Mouse (Mus musculus) kidney, postnatal 10 days (tissue): ENCODE measurements around the gene Fkbp9.
"Not testable (repeated sequence)": the region's sequence is repeated elsewhere in the genome, so short reads cannot be mapped to it uniquely, and the experiment has no call there.

Experiments used
- DNase-seq: peaks from one replicate; pipeline ENCODE4 v3.0.0; 2021; ENCODE audit warnings: mixed read lengths

Gene Fkbp9

DNA sequence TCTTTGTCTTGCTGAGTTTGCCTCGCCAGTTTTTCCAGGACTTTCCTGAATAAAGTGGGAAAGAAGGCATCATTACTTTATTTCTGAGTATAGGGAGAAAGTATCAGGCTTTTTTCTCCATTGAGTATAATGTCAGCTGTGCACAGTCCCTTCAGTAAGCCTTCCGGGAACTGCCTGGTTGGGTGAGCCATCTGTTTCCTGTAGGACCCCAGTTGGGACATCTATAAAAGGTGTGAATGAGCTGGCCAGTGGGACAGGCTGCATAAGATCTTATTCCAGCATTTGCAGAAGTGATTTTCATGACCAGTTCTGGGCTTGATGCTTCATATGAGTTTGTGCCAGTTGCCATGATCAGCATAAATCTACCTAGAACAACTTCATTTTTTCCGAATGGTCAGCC is 11.4 kb downstream of the Fkbp9 start:
- no peak for DNase-seq

DNA sequence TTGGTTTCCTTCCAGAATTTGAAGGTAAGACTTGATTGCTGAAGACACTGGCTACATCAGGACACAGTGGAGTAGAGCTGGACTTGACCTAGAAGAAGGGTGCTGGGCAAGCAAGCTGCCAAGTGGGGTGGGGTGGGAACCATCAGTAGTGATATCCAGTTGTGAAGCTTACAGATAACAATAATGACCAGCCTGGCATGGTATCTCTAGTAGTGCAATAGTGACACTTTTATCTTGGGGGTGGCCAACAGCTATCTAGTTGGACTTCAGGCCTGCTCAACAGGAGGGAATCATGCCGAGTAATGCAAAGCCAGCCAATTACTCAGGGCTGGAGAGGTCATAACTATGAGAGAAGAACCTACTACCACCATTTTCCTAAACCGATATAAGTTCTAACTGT is 12.5 kb downstream of the Fkbp9 start:
- no peak for DNase-seq

DNA sequence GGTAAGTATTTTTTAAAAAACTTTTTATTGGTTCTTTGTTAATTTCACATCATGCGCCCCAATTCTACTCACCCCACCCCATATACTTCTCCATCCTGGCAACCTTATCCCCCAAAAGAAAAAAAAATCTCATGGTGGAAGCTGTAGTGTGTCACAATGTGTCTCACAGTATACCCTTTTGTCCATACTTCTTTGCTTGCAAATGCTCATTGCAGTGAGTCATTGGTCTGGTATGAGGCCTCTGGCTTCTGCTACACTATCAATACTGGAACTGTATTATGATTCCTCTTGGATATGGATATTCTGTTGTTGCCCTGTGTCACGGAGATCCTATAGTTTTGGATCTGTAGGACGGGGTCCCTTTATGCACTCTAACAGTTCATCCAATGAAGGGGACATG is 17.1 kb downstream of the Fkbp9 start:
- no peak for DNase-seq

DNA sequence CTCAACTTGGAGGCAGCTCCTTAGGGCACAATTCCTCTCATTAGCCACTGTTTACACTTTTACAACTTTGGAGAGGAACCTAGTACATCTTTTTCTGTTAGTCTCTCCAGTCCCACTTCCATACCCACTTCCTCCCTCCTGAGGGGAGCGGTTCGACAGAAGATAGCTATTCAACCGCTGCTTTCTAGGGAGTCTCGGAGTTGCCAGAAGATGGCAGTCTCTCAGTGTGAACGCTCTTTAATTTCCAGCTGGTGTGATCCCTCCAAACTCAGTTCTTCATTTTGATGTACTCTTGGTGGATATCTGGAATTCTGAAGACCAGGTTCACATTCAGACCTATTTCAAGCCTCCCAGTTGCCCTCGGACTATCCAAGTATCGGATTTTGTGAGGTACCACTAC is 18.5 kb downstream of the Fkbp9 start:
- DNase-seq, result no peak

DNA sequence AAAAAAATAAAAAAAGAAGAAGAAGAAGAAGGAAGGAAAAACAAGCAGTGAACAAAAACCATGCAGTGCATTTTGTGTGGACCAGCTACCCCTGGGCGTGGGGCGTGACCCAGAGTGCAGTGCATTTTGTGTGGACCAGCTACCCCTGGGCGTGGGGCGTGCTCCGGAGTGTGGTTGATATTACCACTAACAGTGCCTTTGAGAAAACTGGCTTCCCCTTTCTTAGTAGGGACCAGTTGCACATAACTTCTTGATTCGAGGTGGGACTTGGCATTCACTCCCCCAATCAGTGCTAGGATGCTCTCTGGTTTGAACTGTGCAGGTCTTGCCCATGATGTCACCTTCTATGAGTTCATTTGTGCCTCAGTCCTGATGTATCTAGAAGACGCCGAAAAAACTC is 22.9 kb downstream of the Fkbp9 start:
- no peak for DNase-seq

DNA sequence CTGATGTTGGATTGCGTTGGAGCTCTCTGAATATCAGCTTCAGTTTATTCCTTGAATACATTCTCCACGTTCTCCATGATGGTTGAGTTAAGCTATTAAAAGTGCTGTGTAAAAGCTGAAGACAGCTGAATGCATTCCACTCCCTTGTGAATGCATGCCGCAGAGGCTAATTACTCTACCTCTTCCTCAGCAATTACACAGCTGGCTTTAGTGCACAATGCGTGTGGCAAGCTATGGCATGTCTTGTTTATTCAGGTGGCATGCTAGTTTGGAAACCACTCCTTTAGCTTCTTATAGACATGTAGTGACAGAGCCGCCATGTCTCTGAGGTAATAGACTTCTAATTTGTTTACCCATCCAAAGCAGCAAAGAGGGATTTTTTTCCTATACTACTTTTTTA is 24.9 kb downstream of the Fkbp9 start:
- no peak for DNase-seq

DNA sequence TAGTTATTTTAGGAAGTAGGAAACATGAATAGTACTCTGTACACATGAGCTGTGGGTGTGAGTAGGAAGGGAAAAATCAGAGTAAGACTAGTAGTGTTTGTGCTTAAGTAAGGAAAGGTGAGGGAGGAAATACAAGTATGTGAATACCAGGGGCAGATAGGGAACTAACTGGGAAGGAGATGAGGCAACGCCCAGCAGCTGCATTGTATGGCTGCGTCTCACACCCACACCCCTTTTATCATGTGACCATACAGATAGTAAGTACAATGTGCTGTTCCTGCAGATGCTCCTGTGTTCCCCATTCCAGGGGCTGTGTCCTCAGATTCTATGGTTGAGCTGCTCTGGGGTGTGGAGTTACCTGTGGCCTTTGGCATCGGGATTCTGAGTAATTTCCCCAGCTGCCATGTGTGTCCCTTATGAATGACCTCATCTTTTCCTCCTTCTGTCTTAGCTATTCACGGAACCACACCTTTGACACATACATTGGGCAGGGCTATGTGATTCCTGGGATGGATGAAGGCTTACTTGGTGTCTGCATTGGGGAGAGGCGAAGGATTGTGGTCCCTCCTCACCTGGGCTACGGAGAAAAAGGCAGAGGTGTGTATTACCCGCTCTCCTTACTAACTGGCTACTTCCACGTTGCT is 28.5 kb downstream of the Fkbp9 start:
- DNase-seq, result no peak

DNA sequence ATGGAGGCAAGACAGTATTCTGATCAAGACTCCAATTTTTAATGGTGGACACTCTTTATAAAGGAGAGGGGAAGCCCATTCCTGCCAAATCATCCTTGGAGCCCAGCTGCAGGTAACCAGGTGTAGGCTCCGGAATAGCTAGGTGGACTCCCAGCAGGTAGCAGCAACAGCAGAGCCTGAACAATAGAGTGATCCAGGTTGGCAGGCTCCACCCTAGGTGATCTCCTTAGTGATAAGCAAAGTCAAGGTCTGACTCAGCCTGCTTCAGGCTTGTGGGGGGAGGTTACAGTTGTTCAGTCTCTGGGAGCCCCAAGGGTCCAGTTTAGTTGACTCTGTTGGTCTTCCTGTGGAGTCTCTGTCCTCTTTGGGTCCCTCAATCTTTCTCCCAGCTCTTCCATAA is 35.0 kb downstream of the Fkbp9 start:
- DNase-seq, result not testable (repeated sequence)

DNA sequence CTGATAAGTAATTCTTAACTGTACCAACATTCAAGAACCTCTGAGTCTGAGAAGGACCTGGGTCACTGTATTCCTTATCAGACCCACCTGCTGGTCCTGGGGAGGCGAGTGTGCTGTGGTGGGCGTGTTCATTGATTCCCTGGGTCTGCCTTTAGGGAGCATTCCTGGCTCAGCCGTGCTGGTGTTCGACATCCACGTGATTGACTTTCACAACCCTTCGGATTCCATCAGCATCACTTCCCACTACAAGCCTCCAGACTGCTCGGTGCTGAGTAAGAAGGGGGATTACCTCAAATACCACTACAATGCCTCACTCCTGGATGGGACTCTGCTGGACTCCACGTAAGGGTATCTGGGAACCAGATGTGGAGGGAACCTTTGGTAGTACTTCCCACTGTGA is 36.7 kb downstream of the Fkbp9 start:
- DNase-seq, result no peak

DNA sequence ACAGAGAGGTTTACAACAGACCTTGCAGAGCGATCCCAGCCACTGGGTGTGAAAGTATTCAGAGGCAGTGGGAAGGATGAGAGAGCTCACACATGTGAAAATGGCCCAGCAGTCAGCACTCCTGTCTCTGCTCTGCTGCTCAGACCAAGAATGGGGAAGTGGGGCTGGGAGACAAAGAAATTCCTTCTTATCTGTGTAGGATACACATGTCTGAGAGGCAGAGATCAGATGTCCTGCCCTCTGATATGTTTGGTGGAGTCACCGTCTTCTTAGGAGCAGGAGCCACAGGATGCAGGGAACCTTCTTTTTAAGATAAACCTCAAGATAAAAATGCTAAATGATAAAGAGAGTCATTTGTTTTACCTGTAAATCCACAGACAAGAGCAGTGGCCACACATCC is 38.2 kb downstream of the Fkbp9 start:
- DNase-seq, result no peak

DNA sequence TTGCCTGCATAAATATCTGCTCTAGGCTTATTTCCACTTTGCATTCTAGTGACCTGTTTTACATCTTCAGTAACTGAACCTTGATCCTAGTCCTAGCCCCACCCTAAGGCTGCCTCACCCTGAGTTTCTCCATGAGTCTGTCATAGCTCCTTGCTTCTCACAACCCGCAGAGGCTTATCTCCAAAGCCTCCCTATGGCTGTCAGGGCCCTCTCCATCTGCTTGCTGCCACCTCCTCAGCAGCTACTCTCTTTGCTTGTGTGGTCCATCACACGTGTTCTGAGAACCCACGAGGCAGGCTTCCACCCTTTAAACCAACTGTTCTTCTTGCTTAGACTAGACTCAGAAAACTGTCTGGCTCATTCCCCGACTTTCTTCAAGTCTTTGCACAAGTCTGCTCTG is 45.0 kb downstream of the Fkbp9 start:
- no peak for DNase-seq

DNA sequence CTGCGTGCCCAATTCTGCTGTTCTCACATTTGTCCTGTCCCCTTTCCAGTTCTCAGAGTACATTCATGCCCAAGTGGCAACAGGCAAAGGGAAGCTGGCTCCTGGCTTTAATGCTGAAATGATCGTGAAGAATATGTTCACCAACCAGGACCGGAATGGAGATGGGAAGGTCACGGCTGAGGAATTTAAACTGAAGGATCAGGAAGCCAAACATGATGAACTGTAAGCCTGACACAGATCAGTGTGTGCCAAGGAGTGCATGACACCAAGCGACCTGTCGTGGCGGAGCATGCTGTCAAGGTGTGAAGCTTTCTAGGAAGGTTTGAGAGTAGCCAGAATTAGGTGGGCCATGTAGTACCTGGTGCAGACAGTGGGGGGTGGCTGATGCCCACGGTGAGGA is 46.1 kb downstream of the Fkbp9 start:
- DNase-seq, result no peak

DNA sequence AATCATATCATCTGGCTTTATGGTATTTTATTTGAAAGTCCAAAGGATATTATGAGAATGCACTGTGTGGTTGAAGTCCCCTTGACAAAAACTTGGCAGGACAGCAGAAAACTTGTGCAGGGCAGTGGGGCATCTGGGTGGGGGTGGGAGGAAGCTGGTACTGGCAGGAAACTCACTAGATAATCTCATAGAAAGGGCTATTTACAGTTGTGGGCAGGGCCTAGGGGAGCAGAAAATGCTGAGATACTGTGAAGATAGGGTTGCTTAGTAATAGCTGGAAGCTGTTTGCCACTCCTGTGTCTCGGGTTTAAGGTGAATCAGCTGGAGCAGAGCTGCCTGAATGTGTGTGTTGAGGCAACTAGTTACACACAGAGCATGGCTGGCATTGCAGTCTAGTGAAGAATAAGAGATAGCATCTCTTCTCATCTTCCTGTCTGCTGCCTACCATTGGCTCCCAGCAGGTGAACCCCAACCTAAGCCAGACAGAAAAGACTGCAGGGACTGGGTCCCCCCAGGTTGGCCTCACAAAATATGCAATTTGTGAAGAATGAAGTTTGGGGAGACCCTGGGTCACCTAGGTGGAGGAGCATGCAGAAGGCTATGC is 47.6 kb downstream of the Fkbp9 start:
- DNase-seq, result no peak

DNA sequence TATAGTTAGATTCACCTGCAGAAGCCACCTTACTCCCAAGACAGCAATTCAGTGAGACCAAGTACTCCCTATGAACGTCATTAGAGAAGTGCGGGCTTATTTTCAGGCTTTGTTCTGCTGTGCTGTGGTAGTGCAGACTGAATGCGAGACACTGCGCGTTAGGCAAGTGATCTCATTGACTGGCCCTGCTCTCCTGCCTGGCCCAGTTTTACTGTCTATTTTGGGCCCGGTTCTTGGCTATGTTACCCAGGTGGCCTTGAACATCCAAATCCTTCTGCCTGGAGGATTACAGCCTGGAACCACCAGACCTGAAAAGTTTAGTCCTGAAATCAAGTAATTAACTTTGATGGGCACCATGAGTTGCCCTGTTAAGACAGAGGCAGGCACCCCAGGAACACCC is 56.7 kb downstream of the Fkbp9 start:
- DNase-seq, result no peak

DNA sequence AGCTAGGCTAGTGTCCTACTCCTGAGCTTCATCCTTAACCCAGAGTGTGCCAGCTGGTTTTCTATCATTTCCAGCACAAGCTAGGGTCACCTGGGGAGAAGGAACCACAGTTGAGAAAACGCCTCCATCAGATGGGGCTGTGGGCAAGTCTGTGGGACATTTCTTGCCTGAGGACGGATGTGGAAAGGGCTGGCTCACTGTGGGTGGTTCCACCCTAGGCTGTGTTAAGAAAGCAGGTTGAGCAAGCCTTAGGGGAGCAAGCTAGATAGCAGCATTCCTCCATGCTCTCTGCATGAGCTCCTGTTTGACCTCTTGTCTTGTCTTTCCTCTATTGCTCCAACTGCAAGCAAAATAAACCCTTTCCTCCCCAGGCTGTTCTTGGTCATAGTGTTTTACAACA is 58.9 kb downstream of the Fkbp9 start:
- no peak for DNase-seq

DNA sequence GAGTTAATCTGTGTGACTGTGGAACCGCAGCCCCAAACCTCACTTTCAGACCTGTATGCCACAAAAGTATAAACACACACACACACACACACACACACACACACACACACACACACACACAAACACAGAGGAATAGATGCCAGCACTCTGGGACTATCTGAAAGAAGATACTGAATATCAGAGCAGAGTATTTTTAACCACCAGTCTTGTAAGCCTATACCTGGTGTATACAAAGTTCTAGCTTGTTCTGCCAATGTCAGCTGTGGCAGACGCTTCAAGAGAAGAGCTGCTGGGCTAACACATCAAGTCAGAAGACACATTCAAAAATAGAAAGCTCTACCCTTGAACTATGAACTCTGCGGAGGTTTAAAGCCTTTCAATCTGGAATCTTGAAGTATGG is 67.7 kb downstream of the Fkbp9 start:
- no peak for DNase-seq

DNA sequence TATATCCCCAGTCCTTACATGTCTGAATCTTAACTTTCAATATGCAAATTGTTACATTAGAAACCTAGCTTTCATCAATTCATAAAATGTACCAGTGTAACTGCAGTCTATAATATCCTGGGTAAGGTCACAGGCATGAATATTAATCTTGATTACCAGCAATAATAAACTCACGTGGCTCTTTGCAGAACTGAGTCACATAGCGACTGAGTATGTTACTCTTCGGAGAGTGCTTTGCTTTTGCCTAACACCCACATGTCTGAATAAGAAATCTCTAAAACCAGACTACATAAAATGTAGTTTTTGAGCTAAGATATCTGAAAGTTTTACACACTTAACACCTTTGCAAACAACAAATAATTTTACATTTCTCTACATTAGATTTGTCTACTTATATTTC is 69.5 kb downstream of the Fkbp9 start:
- no peak for DNase-seq

DNA sequence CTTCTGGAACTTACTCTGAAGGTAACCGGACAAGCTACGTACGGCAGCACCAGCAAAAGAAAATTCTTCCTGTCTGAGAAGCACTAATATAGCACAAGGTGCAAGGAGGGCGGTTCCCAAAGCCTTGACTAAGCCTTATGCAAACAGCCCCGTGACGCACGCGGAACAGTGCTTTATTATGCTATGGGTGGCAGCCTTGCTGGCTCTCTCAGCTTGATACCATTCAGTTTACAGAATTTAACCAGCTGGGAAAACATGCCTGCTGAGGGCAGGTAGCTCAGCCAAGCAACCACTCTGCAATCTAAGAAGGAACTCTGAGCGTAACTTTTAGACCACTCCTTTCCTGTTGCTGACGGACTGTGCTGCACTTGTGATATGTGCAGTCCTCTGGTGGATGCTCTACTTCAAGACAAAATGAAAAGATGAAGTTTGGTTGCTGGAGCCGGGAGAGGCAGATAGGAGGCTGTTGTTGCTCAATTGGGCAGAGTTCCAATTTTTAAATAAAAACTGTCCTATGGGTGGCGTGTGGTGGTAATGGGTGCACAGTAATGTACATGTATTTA is 70.0 kb downstream of the Fkbp9 start:
- peak; percentile 71 for DNase-seq

DNA sequence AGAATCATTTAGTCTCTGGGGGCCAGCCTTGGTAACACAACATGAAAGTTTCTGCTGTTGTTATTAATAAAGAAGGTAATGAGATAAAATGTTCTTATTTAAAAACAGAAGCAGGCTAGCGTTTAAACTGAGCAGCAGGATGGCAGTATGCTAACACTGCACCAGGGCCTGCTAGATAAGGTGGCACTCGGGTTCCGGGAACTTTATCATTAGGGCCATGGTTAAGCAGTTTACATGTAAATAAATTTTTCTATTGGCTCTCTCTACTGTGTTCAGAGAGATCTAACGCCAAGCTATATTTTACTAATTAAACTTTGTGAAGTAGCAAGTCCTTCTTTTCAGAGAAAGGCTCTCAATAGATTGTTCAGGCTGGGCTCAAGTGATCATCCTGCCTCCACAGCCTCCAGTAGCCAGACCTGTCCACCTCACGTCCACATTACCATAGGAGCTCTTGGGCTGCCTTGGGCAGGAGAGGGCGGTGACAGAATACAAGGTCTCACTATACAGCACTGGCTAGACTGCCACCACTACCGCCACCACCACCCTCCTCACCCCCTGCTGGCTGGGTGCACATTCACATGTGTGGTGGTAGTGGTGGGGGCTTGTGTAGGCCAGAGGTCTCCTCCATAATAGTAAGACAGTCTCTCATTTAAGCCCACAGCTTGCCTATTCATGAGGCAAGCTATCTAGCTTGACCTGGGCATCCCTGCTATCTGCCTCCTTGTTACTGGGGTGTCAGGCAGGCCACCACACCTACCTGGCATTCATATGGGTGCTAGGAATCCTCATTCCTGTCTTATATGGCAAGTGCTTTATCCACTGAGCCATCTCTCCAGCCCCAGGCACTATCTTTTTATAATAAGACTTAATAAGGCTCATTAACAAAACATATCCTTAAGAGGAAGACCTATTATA is 71.0 kb downstream of the Fkbp9 start:
- DNase-seq, result no peak

DNA sequence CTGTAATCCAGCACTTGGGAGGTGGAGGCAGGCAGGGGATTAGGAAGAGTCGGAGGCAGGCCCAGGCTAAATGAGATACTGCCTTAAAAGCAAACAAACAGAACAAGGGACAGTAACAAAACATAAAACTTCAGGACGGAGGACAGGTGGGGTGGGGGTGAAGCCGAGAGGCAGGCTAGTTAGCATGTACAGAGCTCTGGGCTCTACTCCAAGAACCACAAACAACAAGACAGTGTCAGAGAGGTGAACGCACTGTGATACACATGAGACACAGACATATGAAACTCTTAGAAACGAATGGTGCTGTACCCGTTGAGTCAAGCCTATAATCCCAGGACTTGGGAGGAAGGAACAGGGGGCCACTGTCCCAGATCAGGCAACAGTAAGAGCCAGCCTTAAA is 72.0 kb downstream of the Fkbp9 start:
- no peak for DNase-seq

DNA sequence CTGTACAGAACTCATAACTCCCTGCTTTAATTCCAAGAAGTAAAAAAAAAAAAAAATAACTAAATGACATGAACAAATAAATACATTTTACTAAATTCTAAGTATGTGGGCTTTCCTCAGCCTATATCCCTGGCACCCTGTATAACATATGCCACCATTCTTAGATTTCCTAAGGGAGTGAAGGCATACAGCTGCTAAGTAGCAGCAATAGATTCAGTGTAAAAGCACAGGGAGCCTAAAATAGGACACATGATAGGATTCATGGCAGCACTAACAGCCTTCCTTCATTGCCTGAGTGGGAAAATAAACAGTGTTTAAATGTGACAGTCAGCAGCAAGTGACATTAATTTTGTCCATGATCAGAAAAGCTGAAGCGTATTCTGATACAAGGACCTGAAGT is 72.5 kb downstream of the Fkbp9 start:
- DNase-seq, result no peak

DNA sequence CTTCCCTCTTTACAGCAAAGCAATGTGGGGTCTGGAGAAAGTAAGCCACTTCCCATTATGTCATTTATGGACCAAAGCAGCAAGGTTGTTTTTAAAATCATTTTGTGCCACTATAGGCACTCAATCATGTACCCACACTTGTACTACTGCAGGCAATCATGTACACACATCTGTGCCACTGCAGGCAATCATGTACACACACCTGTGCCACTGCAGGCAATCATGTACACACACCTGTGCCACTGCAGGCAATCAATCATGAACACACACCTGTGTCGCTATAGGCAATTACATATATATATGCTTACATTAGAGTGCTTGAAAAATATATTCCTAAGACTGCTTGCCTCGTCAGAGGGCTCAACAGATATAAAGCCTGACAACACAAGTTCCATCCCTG is 73.1 kb downstream of the Fkbp9 start:
- DNase-seq, result no peak

DNA sequence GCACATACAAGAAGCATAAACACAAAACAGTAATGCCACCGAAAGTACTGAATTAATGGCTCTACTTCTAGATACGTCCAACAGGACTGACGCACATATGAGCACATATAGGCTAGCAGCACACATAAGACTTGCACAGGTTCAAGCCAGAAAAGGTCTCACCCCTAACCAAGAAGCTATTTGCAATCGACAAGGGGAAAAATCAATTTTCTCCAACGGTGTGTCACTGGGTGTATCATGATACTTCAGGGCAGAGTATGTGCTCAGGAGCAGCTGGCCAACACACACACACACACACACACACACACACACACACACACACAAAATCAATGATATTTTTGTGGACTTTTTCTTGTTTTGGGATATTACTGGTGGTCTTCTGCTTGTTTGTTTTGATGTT is 73.6 kb downstream of the Fkbp9 start:
- no peak for DNase-seq
